Mouse (Mus musculus) heart, embryonic 15.5 days (tissue): ENCODE measurements around the gene Gm29564. TPM values are rescaled to one million over a fixed set of nuclear protein-coding genes. Genes with fewer than 3 reads are reported as not detected.
"Not testable (repeated sequence)": the region's sequence is repeated elsewhere in the genome, so short reads cannot be mapped to it uniquely, and the experiment has no call there.

Source experiments
- ATAC-seq: fragments of 200-750 bp; cut with Nextera tagmentation; replicated peaks from 2 replicates; pipeline ENCODE4 v1.8.0; 2017; ENCODE audit warnings: low read depth, moderate TSS enrichment; ENCODE audit not compliant: insufficient number of reproducible peaks, insufficient read depth, low FRiP score
- H3K27ac ChIP-seq: fragments of 300-500 bp; sonication (generic); 2 replicates; pipeline ENCODE4 v1.5.1; 2015; ENCODE audit warnings: mild to moderate bottlenecking, inconsistent platforms
- H3K27me3 ChIP-seq: fragments of 300-500 bp; sonication (generic); 2 replicates; pipeline ENCODE4 v1.6.1; 2015; ENCODE audit warnings: inconsistent platforms
- H3K36me3 ChIP-seq: fragments of 300-500 bp; sonication (generic); 2 replicates; pipeline ENCODE4 v1.6.1; 2015; ENCODE audit warnings: mild to moderate bottlenecking, inconsistent platforms
- H3K4me1 ChIP-seq: fragments of 300-500 bp; sonication (generic); replicated peaks from 2 replicates; pipeline ENCODE4 v1.6.1; 2015; ENCODE audit warnings: inconsistent platforms
- H3K4me2 ChIP-seq: fragments of 300-500 bp; sonication (generic); 2 replicates; pipeline ENCODE4 v1.6.1; 2015; ENCODE audit warnings: inconsistent platforms, mild to moderate bottlenecking, moderate library complexity
- H3K4me3 ChIP-seq: fragments of 300-500 bp; sonication (generic); 2 replicates; pipeline ENCODE4 v1.5.1; 2015; ENCODE audit warnings: mild to moderate bottlenecking, inconsistent platforms
- H3K9ac ChIP-seq: fragments of 300-500 bp; sonication (generic); 2 replicates; pipeline ENCODE4 v1.6.1; 2015; ENCODE audit warnings: mild to moderate bottlenecking, inconsistent platforms
- H3K9me3 ChIP-seq: fragments of 300-500 bp; sonication (generic); replicated peaks from 2 replicates; pipeline ENCODE4 v1.6.1; 2016; ENCODE audit warnings: inconsistent platforms
- WGBS: fragments of 180-500 bp; shearing (Covaris S2); methylation state at CpG from one replicate; pipeline ENCODE4 v1.1.7; 2015; ENCODE audit warnings: mixed read lengths; 5-methylcytosine and 5-hydroxymethylcytosine counted together
- polyA plus RNA-seq: library from polyadenylated mRNA; unstranded; fragments of >200 nt; fragmentation: Nextera tagmentation; extraction: Ambion mirVana; gene quantifications from 2 replicates; pipeline ENCODE4 v1.2.1, GENCODE M21; 2015

The Gm29564 gene
- polyA plus RNA-seq = not detected in 2 replicates

GRCm38 (mm10) chrY:78212693-78213092 lies at the start of gene Gm29564:
Gene Gm29564, plus strand, starts transcription at chrY:78212993.
- H3K27ac ChIP-seq, H3K4me2 ChIP-seq, H3K4me1 ChIP-seq, H3K27me3 ChIP-seq, ATAC-seq, H3K9ac ChIP-seq, H3K9me3 ChIP-seq, H3K4me3 ChIP-seq, H3K36me3 ChIP-seq: not testable (repeated sequence)
- no CpG with 5 or more reads among the region's 6 CpGs for WGBS

Other genes starting within 250 kb of the Gm29564 start
- gene Gm20867, start 249.8 kb upstream of the Gm29564 start, polyA plus RNA-seq = not detected in 2 replicates